Mouse (Mus musculus): ENCODE results near the gene Eif4e1b. TPM values are rescaled to one million over a fixed set of nuclear protein-coding genes. Genes with fewer than 3 reads are reported as not detected.

Eif4e1b gene
- 8.2 TPM for polyA plus RNA-seq (2014; fragmentation: Illumina TruSeq; extraction: RNeasy Lipid Tissue Mini Kit (QIAGEN cat#74804))

GRCm38 (mm10) chr13:54783698-54784097, at the start of gene Eif4e1b:
Gene Eif4e1b, plus strand, starts transcription at chr13:54783998.

GRCm38 (mm10) chr13:54749864-54750411, 33.9 kb upstream of the Eif4e1b start, which contains the start of gene Gprin1:
Gene Gprin1, minus strand, starts transcription at chr13:54749874.

GRCm38 (mm10) chr13:54766192-54766768, 17.5 kb upstream of the Eif4e1b start, which contains the start of gene Sncb:
Gene Sncb, minus strand, starts transcription at chr13:54766595.

GRCm38 (mm10) chr13:54788740-54789560, 5.2 kb downstream of the Eif4e1b start, which contains the start of gene Tspan17:
Gene Tspan17, plus strand, starts transcription at chr13:54789377.

Other genes with a start within 250 kb of the Eif4e1b start
- gene 4833439L19Rik, start 218.6 kb upstream of the Eif4e1b start, polyA plus RNA-seq (2014; fragmentation: Illumina TruSeq; extraction: RNeasy Lipid Tissue Mini Kit (QIAGEN cat#74804)), result 78.5 TPM
- 2.2 TPM for gene Arl10, start 209.0 kb upstream of the Eif4e1b start, polyA plus RNA-seq (2014; fragmentation: Illumina TruSeq; extraction: RNeasy Lipid Tissue Mini Kit (QIAGEN cat#74804))
- gene Nop16, start 193.9 kb upstream of the Eif4e1b start, polyA plus RNA-seq (2014; fragmentation: Illumina TruSeq; extraction: RNeasy Lipid Tissue Mini Kit (QIAGEN cat#74804)), result 17.8 TPM
- 5.9 TPM for gene Higd2a, start 193.8 kb upstream of the Eif4e1b start, polyA plus RNA-seq (2014; fragmentation: Illumina TruSeq; extraction: RNeasy Lipid Tissue Mini Kit (QIAGEN cat#74804))
- gene Cltb, start 172.7 kb upstream of the Eif4e1b start, polyA plus RNA-seq (2014; fragmentation: Illumina TruSeq; extraction: RNeasy Lipid Tissue Mini Kit (QIAGEN cat#74804)), result 5.4 TPM
- gene Faf2, start 162.2 kb upstream of the Eif4e1b start, polyA plus RNA-seq (2014; fragmentation: Illumina TruSeq; extraction: RNeasy Lipid Tissue Mini Kit (QIAGEN cat#74804)), result 40.4 TPM
- gene Rnf44, start 90.1 kb upstream of the Eif4e1b start, polyA plus RNA-seq (2014; fragmentation: Illumina TruSeq; extraction: RNeasy Lipid Tissue Mini Kit (QIAGEN cat#74804)), result 30.2 TPM
- gene Cdhr2, start 82.5 kb upstream of the Eif4e1b start, polyA plus RNA-seq (2014; fragmentation: Illumina TruSeq; extraction: RNeasy Lipid Tissue Mini Kit (QIAGEN cat#74804)), result not detected
- gene Gprin1, start 34.1 kb upstream of the Eif4e1b start, polyA plus RNA-seq (2014; fragmentation: Illumina TruSeq; extraction: RNeasy Lipid Tissue Mini Kit (QIAGEN cat#74804)), result not detected
- not detected for gene Sncb, start 17.4 kb upstream of the Eif4e1b start, polyA plus RNA-seq (2014; fragmentation: Illumina TruSeq; extraction: RNeasy Lipid Tissue Mini Kit (QIAGEN cat#74804))
- 1.3 TPM for gene Tspan17, start 5.4 kb downstream of the Eif4e1b start, polyA plus RNA-seq (2014; fragmentation: Illumina TruSeq; extraction: RNeasy Lipid Tissue Mini Kit (QIAGEN cat#74804))
- gene Unc5a, start 165.4 kb downstream of the Eif4e1b start, polyA plus RNA-seq (2014; fragmentation: Illumina TruSeq; extraction: RNeasy Lipid Tissue Mini Kit (QIAGEN cat#74804)), result not detected
- gene Hk3, start 237.4 kb downstream of the Eif4e1b start, polyA plus RNA-seq (2014; fragmentation: Illumina TruSeq; extraction: RNeasy Lipid Tissue Mini Kit (QIAGEN cat#74804)), result not detected